Mouse (Mus musculus): ENCODE measurements around the gene Grhpr.

- TF ChIP-seq CTCF (IDR thresholded peaks at IDR 0.05; ENCODE audit: low read depth) (no peak), EP300 (IDR thresholded peaks at IDR 0.05; ENCODE audit: low read depth) (0 out of 2 replicates have a peak, but pooled peaks have one; percentile 35)
These were observed 31.1 kb downstream of the Grhpr start, which contains the start of gene Zbtb5 for GRCm38 (mm10) chr4:45012105-45012975.
